In the genomic region with DNA sequence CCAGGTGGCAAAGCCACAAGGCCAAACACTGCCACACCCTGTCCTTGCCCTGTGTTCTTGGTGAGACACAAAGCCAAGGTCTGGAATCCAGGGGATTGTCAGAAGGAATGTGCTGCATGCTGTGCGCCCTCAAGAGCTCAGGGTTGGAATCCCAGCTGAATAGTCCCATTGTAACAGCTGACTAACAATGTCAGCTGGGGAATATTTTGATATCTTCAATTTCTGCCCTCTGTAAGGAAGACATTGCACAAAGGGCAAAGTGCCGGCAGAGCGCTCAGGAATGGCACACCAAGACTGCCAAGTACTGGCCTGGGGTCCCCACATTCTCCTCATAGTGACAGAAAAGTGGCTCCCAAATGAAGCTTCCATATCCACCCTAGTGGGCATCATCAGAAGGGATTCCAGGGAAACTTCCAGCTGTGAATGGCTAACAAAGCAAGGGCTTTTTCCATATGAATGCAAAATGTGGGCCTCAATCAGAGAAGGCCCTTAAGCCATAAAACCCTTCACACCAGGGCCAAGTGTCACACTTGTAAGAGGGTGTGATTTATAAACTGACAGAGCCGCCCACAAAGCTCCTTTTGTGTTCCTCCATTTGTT, we compare ENCODE assay signal across 9 mouse cellular contexts. TPM values are rescaled to one million over a fixed set of nuclear protein-coding genes. Genes with fewer than 3 reads are reported as not detected.
DNase-seq lines count a peak whose midpoint lies in the region; ATAC-seq and TF ChIP-seq lines count a peak whose summit lies in the region.
"Had no signal": no experiment of that assay in that cellular context is flagged by ENCODE, and none has a peak within 500 bp of the region (broad histone marks: within the 10 kb centered on the region; RNA-seq: fewer than 3 reads in every experiment).

No protein-coding gene starts in this region.

- no peak for ATAC-seq in liver, embryonic 15.5 days (ENCODE audit: insufficient read depth)
- ATAC-seq in liver, embryonic 12.5 days = no peak
- ATAC-seq in hindbrain, embryonic 16.5 days = peak; percentile 45; the same call in 1 of the 2 replicates
- no peak for ATAC-seq in midbrain, postnatal 0 days (ENCODE audit: low FRiP score)

- peaks cover 95% of the 10 kb centered on the region for H3K36me3 ChIP-seq in liver, embryonic 15.5 days (replicated peaks)
- peaks cover 98% of the 10 kb centered on the region for H3K36me3 ChIP-seq in liver, embryonic 12.5 days
- H3K36me3 ChIP-seq in hindbrain, embryonic 16.5 days (ENCODE audit: control insufficient read depth, insufficient read depth, low read length) = peaks cover 16% of the 10 kb centered on the region
- H3K36me3 ChIP-seq in midbrain, postnatal 0 days (ENCODE audit: insufficient read depth, low read length) = peaks cover 30% of the 10 kb centered on the region

- 77% methylated on average over 4 of the region's 4 CpGs for WGBS in liver, embryonic 15.5 days (ENCODE audit: insufficient replicate concordance)
- 82% methylated on average over 4 of the region's 4 CpGs for whole genome bisulfite sequencing in liver, embryonic 12.5 days (ENCODE audit: insufficient replicate concordance)
- 17% methylated on average over 4 of the region's 4 CpGs for WGBS in hindbrain, embryonic 16.5 days
- 25% methylated on average over 4 of the region's 4 CpGs for WGBS in midbrain, postnatal 0 days

- H3K27me3 ChIP-seq in liver, embryonic 15.5 days = no peaks in the 10 kb centered on the region
- no peaks in the 10 kb centered on the region for H3K27me3 ChIP-seq in liver, embryonic 12.5 days (replicated peaks)
- no peaks in the 10 kb centered on the region for H3K27me3 ChIP-seq in hindbrain, embryonic 16.5 days (replicated peaks; ENCODE audit: control insufficient read depth, insufficient read depth, low read length)
- H3K27me3 ChIP-seq in midbrain, postnatal 0 days (ENCODE audit: insufficient read depth, low read length) = no peaks in the 10 kb centered on the region

- peak; percentile 76 for DNase-seq in embryo, embryonic 10 days (ENCODE audit: low spot score)
- peak; percentile 38 for DNase-seq in midbrain, postnatal 0 days (ENCODE audit: low spot score)
- DNase-seq in left cerebral cortex, adult 9 months (ENCODE audit: low spot score in 2 of 2) = no peak
- DNase-seq in cerebellum, adult 18-20 months = no peak
- no peak for DNase-seq in cerebellum, adult 9-11 months

- H3K9me3 ChIP-seq in liver, embryonic 15.5 days (replicated peaks) = no peaks in the 10 kb centered on the region
- no peaks in the 10 kb centered on the region for H3K9me3 ChIP-seq in liver, embryonic 12.5 days (replicated peaks)
- H3K9me3 ChIP-seq in hindbrain, embryonic 16.5 days (ENCODE audit: control insufficient read depth, low read length) = no peaks in the 10 kb centered on the region
- no peaks in the 10 kb centered on the region for H3K9me3 ChIP-seq in midbrain, postnatal 0 days (ENCODE audit: low read length)

- no peak overlapping the region for H3K9ac ChIP-seq in liver, embryonic 15.5 days
- H3K9ac ChIP-seq in liver, embryonic 12.5 days = no peak overlapping the region
- H3K9ac ChIP-seq in hindbrain, embryonic 16.5 days (ENCODE audit: low read depth, low read length) = no peak overlapping the region
- H3K9ac ChIP-seq in midbrain, postnatal 0 days (replicated peaks; ENCODE audit: low read length, poor library complexity, severe bottlenecking) = no peak overlapping the region

- TF ChIP-seq CTCF in midbrain, postnatal 0 days (IDR thresholded peaks at IDR 0.05) = peak; percentile 1; the same call in 1 of the 2 replicates

- no peak overlapping the region for H3K4me2 ChIP-seq in liver, embryonic 15.5 days
- H3K4me2 ChIP-seq in liver, embryonic 12.5 days = no peak overlapping the region
- H3K4me2 ChIP-seq in hindbrain, embryonic 16.5 days (ENCODE audit: low read length) = no peak overlapping the region
- H3K4me2 ChIP-seq in midbrain, postnatal 0 days (ENCODE audit: low read depth, low read length, poor library complexity, severe bottlenecking) = no peak overlapping the region

- no peak overlapping the region for H3K4me3 ChIP-seq in liver, embryonic 15.5 days (replicated peaks)
- no peak overlapping the region for H3K4me3 ChIP-seq in liver, embryonic 12.5 days
- H3K4me3 ChIP-seq in hindbrain, embryonic 16.5 days (ENCODE audit: low read length) = no peak overlapping the region
- H3K4me3 ChIP-seq in midbrain, postnatal 0 days (ENCODE audit: low read depth, low read length) = no peak overlapping the region

- H3K27ac ChIP-seq in liver, embryonic 15.5 days (replicated peaks) = 0 out of 2 replicates have a peak overlapping the region, but pooled peaks have one; percentile 1
- H3K27ac ChIP-seq in liver, embryonic 12.5 days = no peak overlapping the region
- 0 out of 2 replicates have a peak overlapping the region, but pooled peaks have one; percentile 34 for H3K27ac ChIP-seq in hindbrain, embryonic 16.5 days (ENCODE audit: low read depth, low read length)
- H3K27ac ChIP-seq in midbrain, postnatal 0 days (ENCODE audit: low read depth, low read length) = no peak overlapping the region
- H3K27ac ChIP-seq: macrophage had no signal

- H3K4me1 ChIP-seq in liver, embryonic 15.5 days (replicated peaks) = peaks cover 12% of the 10 kb centered on the region
- H3K4me1 ChIP-seq in liver, embryonic 12.5 days = peaks cover 21% of the 10 kb centered on the region
- H3K4me1 ChIP-seq in hindbrain, embryonic 16.5 days (ENCODE audit: control insufficient read depth, insufficient read depth, low read depth, low read length) = 0 out of 2 replicates have a peak, but pooled peaks cover 2% of the 10 kb centered on the region
- no peaks in the 10 kb centered on the region for H3K4me1 ChIP-seq in midbrain, postnatal 0 days (ENCODE audit: insufficient read depth, low read length)

RNA-seq across cellular contexts. Expression of a gene that starts 22.6 kb away (rescaled TPM):
- polyA plus RNA-seq in liver, embryonic 15.5 days (2015; fragmentation: Nextera tagmentation; extraction: Ambion mirVana) = 97.7 and 98.0 TPM in 2 replicates
- polyA plus RNA-seq in liver, embryonic 12.5 days (2016; fragmentation: Nextera tagmentation; extraction: Ambion mirVana) = 182 and 187 TPM in 2 replicates
- polyA plus RNA-seq in hindbrain, embryonic 16.5 days (2015; fragmentation: Nextera tagmentation; extraction: Ambion mirVana) = 267 and 272 TPM in 2 replicates
- 84.6 and 98.2 TPM in 2 replicates for total RNA-seq in midbrain, postnatal 0 days (2014; rRNA removed)
- 195 and 199 TPM in 2 replicates for polyA plus RNA-seq in midbrain, postnatal 0 days (2015; fragmentation: Nextera tagmentation; extraction: Ambion mirVana)

RNA-seq across cellular contexts. Expression of a gene that starts 35.7 kb away (rescaled TPM):
- 8.0 and 10.8 TPM in 2 replicates for polyA plus RNA-seq in liver, embryonic 15.5 days (2015; fragmentation: Nextera tagmentation; extraction: Ambion mirVana)
- polyA plus RNA-seq in liver, embryonic 12.5 days (2016; fragmentation: Nextera tagmentation; extraction: Ambion mirVana) = 14.5 and 17.6 TPM in 2 replicates
- 11.7 and 13.4 TPM in 2 replicates for polyA plus RNA-seq in hindbrain, embryonic 16.5 days (2015; fragmentation: Nextera tagmentation; extraction: Ambion mirVana)
- 38.4 and 41.1 TPM in 2 replicates for total RNA-seq in midbrain, postnatal 0 days (2014; rRNA removed)
- polyA plus RNA-seq in midbrain, postnatal 0 days (2015; fragmentation: Nextera tagmentation; extraction: Ambion mirVana) = 9.2 and 9.7 TPM in 2 replicates

RNA-seq across cellular contexts. Expression of a gene that starts 56.8 kb away (rescaled TPM):
- 4.1 and 5.9 TPM in 2 replicates for polyA plus RNA-seq in liver, embryonic 15.5 days (2015; fragmentation: Nextera tagmentation; extraction: Ambion mirVana)
- 5.9 and 7.6 TPM in 2 replicates for polyA plus RNA-seq in liver, embryonic 12.5 days (2016; fragmentation: Nextera tagmentation; extraction: Ambion mirVana)
- 31.3 and 32.7 TPM in 2 replicates for polyA plus RNA-seq in hindbrain, embryonic 16.5 days (2015; fragmentation: Nextera tagmentation; extraction: Ambion mirVana)
- 45.1 and 50.6 TPM in 2 replicates for total RNA-seq in midbrain, postnatal 0 days (2014; rRNA removed)
- 38.9 and 39.0 TPM in 2 replicates for polyA plus RNA-seq in midbrain, postnatal 0 days (2015; fragmentation: Nextera tagmentation; extraction: Ambion mirVana)

Comparison
In these comparisons a context has a peak if more than half of its experiments do, and no peak if none do; other contexts are left out.
1. H3K27ac ChIP-seq: peak in liver, embryonic 15.5 days (single experiment) and hindbrain, embryonic 16.5 days (single experiment); none in liver, embryonic 12.5 days (single experiment) and midbrain, postnatal 0 days (single experiment).
2. DNase-seq: peak in embryo, embryonic 10 days (single experiment) and midbrain, postnatal 0 days (single experiment); none in left cerebral cortex, adult 9 months (0 of 2), cerebellum, adult 18-20 months (0 of 2) and cerebellum, adult 9-11 months (single experiment).